Mouse (Mus musculus) heart, postnatal 0 days (tissue): Measurements from ENCODE around the gene Dph5. TPM values are rescaled to one million over a fixed set of nuclear protein-coding genes. Genes with fewer than 3 reads are reported as not detected.
A peak's percentile ranks its signal among the peaks of the same experiment; 100 is the strongest.

ENCODE experiments used
- ATAC-seq: fragments of 200-750 bp; cut with Nextera tagmentation; 2 replicates; pipeline ENCODE4 v1.8.0; 2017; ENCODE audit warnings: low read depth, moderate number of reproducible peaks, moderate library complexity; ENCODE audit not compliant: insufficient read depth
- DNase-seq: peaks from one replicate; pipeline ENCODE4 v3.0.0-alpha.2; 2016; ENCODE audit warnings: low spot score
- H3K27ac ChIP-seq: fragments of 300-500 bp; sonication (generic); 2 replicates; pipeline ENCODE4 v1.5.1; 2014; ENCODE audit warnings: low read depth, mild to moderate bottlenecking
- H3K27me3 ChIP-seq: fragments of 300-500 bp; sonication (generic); 2 replicates; pipeline ENCODE4 v1.6.1; 2014; ENCODE audit warnings: low read length, mixed read lengths; ENCODE audit not compliant: control insufficient read depth, insufficient read depth
- H3K36me3 ChIP-seq: fragments of 300-500 bp; sonication (generic); replicated peaks from 2 replicates; pipeline ENCODE4 v1.6.1; 2014; ENCODE audit warnings: low read length, mixed read lengths; ENCODE audit not compliant: control insufficient read depth, insufficient read depth
- H3K4me1 ChIP-seq: fragments of 300-500 bp; sonication (generic); 2 replicates; pipeline ENCODE4 v1.6.1; 2014; ENCODE audit warnings: antibody characterized with exemption; ENCODE audit not compliant: control insufficient read depth, insufficient read depth
- H3K4me2 ChIP-seq: fragments of 300-500 bp; sonication (generic); 2 replicates; pipeline ENCODE4 v1.6.1; 2014; ENCODE audit warnings: low read depth, mild to moderate bottlenecking, low read length, moderate library complexity
- H3K4me3 ChIP-seq: fragments of 300-500 bp; sonication (generic); 2 replicates; pipeline ENCODE4 v1.5.1; 2014; ENCODE audit warnings: low read depth, low read length
- H3K9ac ChIP-seq: fragments of 300-500 bp; sonication (generic); replicated peaks from 2 replicates; pipeline ENCODE4 v1.6.1; 2014; ENCODE audit warnings: low read depth, low read length, mixed read lengths
- H3K9me3 ChIP-seq: fragments of 300-500 bp; sonication (generic); replicated peaks from 2 replicates; pipeline ENCODE4 v1.6.1; 2016; ENCODE audit warnings: low read length; ENCODE audit not compliant: control insufficient read depth
- CTCF ChIP-seq: IDR thresholded peaks from 2 replicates; pipeline ENCODE4 v1.5.1; 2016; ENCODE audit warnings: antibody characterized with exemption, control low read depth, low read depth
- EP300 ChIP-seq: IDR thresholded peaks from 2 replicates; pipeline ENCODE4 v1.6.1; 2016; ENCODE audit warnings: antibody characterized with exemption, low read depth
- WGBS: fragments of 180-500 bp; shearing (Covaris S2); extraction: QIAGEN DNeasy Blood & Tissue Kit; methylation state at CpG from one replicate; pipeline ENCODE4 v1.1.7; 2014; 5-methylcytosine and 5-hydroxymethylcytosine counted together
- polyA plus RNA-seq: library from polyadenylated mRNA; unstranded; fragments of >200 nt; fragmentation: Nextera tagmentation; extraction: Ambion mirVana; gene quantifications from 2 replicates; pipeline ENCODE4 v1.2.1, GENCODE M21; 2015
- total RNA-seq: library from RNA; depleted of rRNA; stranded (reverse); fragments of >200 nt; gene quantifications from 2 replicates; pipeline ENCODE4 v1.2.3, GENCODE M21; 2014; ENCODE audit warnings: low replicate concordance

Dph5 gene
- total and polyA plus RNA-seq, 2 experiments from 2014 or later: 6.4 to 14.0 TPM

DNA sequence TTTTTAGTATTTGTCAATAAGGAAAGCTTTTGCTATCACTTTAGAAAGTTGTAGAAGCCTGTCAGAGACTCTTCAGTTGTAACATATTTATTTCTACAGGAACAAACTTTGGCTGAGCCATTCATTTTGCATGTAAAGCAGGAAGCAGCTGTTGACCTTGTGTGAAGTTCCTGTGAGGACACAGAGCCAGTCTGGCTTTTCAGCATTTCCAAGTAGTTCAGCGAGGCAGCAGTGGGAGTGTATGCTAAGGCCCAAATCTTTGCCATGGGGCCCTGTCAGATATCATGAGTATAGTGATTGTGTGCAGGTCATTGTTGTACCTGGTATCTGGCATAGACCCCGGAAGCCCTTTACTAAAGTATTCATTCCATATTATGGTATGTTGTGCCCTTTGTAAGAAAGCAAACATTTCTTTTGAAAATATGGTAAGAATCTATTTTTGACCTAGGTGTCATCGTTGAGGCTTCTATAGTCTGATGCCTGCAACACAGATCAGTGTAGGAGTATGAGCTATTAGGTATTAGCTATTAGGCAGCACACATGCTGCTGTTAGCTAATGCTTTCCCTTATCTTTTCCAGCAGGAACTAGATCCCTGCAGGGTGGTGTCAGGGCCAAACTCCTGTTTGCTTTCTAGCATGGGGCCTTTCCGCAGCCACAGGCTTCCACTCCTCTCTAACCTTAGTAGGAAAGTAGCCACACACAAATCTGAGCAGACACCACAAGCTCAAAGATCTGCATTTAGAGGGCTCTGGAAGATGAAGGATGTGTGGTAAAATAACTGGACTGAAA is 37.0 kb downstream of the Dph5 start:
- Histone ChIP-seq H3K4me3 (no peak overlapping the region), H3K4me1 (no peaks in the 10 kb centered on the region), H3K9ac (no peak overlapping the region), H3K27ac (peak overlapping the region; percentile 47), H3K9me3 (no peaks in the 10 kb centered on the region), H3K27me3 (no peaks in the 10 kb centered on the region), H3K4me2 (no peak overlapping the region), H3K36me3 (peaks cover 21% of the 10 kb centered on the region; the same call in 1 of the 2 replicates)
- DNase-seq (peak; percentile 57), ATAC-seq (peak; percentile 80)
- TF ChIP-seq EP300: no peak
- TF ChIP-seq CTCF: no peak
- 40% methylated on average over 4 of the region's 4 CpGs for WGBS

DNA sequence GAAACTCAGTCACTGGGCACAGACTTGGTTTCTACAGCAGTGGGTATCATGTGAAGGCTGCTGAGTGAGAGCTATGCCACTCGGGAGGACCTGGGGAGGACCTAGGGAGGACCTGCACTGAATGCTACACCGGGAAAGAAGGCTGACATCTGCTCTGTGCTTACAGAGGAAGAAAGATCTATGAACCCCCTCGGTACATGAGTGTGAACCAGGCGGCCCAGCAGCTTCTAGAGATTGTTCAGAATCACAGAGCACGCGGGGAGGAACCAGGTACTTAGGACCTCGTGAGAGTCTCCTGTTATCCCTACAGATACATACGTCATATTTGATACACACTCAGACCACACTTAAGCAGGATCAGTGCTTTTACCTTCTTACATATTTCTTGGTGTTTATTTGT is 38.9 kb downstream of the Dph5 start:
- DNase-seq (no peak), ATAC-seq (no peak)
- H3K9me3 ChIP-seq: no peaks in the 10 kb centered on the region
- TF ChIP-seq CTCF (no peak), EP300 (no peak)
- no peak overlapping the region for H3K4me3 ChIP-seq
- H3K27me3 ChIP-seq: no peaks in the 10 kb centered on the region
- H3K9ac ChIP-seq: no peak overlapping the region
- H3K27ac ChIP-seq: no peak overlapping the region
- no peaks in the 10 kb centered on the region for H3K4me1 ChIP-seq
- H3K4me2 ChIP-seq: no peak overlapping the region
- peaks cover 21% of the 10 kb centered on the region for H3K36me3 ChIP-seq
- WGBS: 90% methylated on average over 8 of the region's 8 CpGs

DNA sequence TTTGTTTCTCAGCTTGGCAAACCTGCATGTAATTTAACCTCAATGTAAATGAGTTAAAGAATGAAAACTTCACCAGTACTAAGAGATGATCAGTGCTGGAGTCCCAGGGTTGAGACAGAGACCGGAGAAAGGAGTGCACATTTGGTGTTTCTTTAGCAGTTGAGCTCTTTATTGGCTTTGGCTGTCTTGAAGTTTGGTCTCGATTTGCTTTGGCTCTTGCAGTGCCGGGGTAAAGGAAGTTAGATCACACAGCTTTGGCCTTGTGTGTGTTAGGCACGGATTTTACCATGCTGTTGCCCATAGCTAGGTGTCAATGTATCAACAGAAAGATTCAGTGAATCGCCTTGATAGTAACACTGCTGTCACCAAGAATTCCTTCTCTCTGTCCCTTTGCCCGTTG is 44.1 kb downstream of the Dph5 start:
- no peaks in the 10 kb centered on the region for H3K9me3 ChIP-seq
- ATAC-seq: no peak
- TF ChIP-seq EP300 (no peak), CTCF (no peak)
- 88% methylated on average over 6 of the region's 6 CpGs for WGBS
- H3K4me2 ChIP-seq: no peak overlapping the region
- H3K4me1 ChIP-seq: no peaks in the 10 kb centered on the region
- H3K9ac ChIP-seq: no peak overlapping the region
- no peak overlapping the region for H3K4me3 ChIP-seq
- no peaks in the 10 kb centered on the region for H3K27me3 ChIP-seq
- H3K27ac ChIP-seq: no peak overlapping the region
- H3K36me3 ChIP-seq: peaks cover 13% of the 10 kb centered on the region
- DNase-seq: no peak

DNA sequence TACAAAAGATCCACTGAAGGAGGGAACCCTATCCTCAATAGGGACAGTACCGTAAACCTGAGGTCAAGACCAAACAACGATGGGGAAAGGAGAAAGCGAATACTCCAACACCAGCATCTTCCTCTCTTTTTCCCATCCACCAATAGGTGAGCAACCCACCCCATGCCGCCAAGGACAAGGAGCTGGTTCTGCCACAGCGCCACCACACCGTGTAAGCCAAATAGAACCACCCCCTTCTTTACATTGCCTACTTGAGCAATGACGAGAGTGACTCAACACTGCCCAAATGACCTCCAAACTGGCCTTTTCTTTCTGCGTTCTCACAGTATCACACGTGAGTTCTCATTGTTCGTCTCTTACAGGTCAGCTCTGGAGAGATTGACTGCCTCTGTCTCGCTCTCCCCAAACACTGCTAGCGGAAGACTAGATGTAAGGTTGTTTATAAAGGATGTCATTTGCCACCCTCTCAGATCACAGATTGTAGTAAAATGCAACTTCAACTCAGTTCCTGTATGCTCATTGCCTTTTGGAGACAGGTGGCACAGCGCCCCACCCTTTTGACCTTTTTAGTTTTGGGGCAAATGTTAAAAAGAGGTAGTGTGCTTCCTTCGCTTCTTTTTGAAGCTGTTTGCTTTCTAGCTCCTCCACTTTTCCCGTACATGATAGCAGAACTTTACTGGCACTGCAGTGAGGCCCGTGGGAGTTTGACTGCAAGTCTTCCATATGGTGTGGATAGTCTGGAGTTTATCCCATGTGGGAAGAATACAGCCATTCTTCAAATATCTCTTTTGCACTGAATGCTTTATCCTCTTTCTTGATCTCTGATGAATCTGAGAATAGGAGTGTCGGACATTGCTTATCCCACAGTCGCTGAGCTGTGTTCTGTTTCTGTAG is 45.9 kb downstream of the Dph5 start:
- Histone ChIP-seq H3K4me1 (no peaks in the 10 kb centered on the region), H3K4me2 (no peak overlapping the region), H3K27me3 (no peaks in the 10 kb centered on the region), H3K36me3 (peaks cover 4% of the 10 kb centered on the region; the same call in 1 of the 2 replicates), H3K9ac (no peak overlapping the region), H3K9me3 (no peaks in the 10 kb centered on the region), H3K27ac (no peak overlapping the region), H3K4me3 (no peak overlapping the region)
- DNase-seq (no peak), ATAC-seq (no peak)
- TF ChIP-seq EP300 (no peak), CTCF (no peak)
- 86% methylated on average over 18 of the region's 18 CpGs for WGBS

DNA sequence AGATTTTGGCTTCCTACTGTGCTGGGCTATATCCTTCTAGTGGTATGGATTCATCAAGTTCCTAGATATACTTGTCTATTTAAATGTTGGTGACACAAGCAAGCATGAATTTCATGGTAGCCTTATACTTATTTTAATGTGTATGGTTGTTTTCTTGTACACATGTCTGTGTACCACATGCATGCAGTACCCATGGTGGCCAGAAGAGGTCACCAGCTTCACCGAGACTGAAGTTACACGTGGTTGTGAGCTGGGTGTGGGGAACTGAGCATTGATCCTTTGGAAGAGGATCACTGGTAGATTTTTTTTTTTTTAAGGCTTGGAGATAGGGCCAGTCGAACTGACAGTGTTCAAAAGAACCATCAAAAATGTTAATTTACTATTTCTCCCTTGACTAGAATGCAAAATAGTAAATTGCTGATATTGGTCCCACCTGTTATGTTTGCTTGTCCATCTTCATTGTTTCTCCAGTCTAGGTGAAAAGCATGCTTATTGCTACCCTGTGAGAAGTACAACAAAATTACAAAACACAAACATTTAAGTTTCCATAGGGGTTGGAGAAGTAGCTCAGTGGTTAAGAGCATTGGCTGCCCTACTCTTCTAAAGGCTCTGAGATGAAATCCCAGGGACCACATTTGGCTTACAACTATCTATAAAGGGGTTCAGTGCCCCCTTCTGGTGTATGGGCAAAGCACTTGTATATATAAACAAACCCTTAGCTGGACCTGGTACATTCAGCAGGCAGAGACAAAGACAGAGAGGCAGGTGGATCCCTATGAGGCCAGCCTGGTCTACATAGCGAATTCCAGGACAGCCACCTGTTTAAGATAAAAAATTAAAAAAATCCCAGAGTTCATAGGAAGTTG is 49.3 kb downstream of the Dph5 start:
- Histone ChIP-seq H3K27ac (no peak overlapping the region), H3K4me2 (no peak overlapping the region), H3K4me1 (no peaks in the 10 kb centered on the region), H3K27me3 (no peaks in the 10 kb centered on the region), H3K4me3 (no peak overlapping the region), H3K9me3 (no peaks in the 10 kb centered on the region), H3K9ac (no peak overlapping the region), H3K36me3 (peaks cover 17% of the 10 kb centered on the region)
- DNase-seq (peak; percentile 10), ATAC-seq (no peak)
- WGBS: 56% methylated on average over 4 of the region's 4 CpGs
- TF ChIP-seq EP300 (no peak), CTCF (peak; percentile 61)
